Mouse (Mus musculus) ovary, adult 18-20 months (tissue): ENCODE data around the gene Taf4.

Experiments used
- DNase-seq: peaks from one replicate; pipeline ENCODE4 v3.0.0; 2022; ENCODE audit warnings: low spot score, mixed read lengths

Taf4 gene

DNA sequence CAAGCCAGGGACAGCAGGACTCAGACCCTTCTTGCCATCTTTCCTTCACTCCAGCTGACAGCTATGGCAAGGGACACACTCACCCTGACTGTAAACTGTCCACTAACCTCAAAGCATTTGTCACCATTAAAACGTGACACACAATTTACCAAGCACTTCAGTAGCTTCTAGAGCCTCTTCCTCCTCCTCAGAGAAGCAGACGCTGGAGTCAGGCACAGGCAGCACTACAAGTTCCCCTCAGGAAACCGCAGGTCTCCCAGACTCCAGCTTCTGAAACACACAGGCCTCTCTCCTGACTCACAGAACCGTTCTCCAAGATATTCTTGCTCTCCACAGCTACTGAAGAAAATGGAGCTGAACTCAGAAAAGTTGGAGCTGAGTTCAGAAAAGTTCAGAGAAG is 39.4 kb downstream of the Taf4 start:
- DNase-seq, result no peak

- DNase-seq, result no peak
Observed at GRCm38 (mm10) chr2:179934165-179934564, 42.3 kb downstream of the Taf4 start.

DNA sequence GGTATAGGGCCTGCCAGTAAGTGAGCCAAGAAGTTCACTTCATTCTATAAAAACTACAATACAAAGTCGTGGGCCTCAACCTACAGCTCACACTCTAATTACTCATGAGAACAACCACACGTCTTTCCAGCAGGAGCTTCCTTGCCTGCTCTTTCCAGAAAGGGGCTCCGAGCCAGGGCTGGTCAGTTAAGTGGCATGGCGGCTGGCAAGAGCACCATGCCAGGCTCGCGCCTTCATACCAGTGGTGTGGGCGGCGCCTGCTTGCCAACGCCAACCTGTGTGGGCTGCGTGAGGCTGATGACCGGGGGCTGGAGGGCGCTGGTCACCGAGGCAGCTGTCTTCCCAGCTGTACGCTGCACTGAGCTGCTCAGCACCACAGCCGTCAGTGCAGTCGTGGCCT is 44.7 kb downstream of the Taf4 start:
- no peak for DNase-seq

DNA sequence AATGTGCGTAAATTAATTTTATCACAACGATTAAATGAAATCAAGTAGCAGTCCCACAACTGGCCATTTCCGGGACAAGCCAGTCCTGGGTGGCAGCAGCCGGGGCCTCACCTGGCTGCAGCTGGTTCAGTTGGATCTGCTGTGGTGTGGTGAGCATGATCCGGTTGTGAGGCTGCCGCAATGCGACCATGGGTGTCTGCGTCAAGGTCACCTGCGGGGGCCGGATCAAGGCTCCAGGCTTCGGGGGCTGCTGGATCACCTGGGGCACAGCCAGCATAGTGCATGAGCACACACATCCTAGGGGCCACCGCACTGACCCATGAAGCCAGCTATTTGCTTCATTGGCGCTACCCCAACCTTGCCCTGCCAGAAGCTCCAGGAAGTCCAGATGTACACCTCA is 47.3 kb downstream of the Taf4 start:
- DNase-seq, result no peak

- no peak for DNase-seq
Observed at GRCm38 (mm10) chr2:179924038-179924437, 52.4 kb downstream of the Taf4 start.

- DNase-seq, result no peak
Observed at GRCm38 (mm10) chr2:179921021-179921653, 55.3 kb downstream of the Taf4 start.

- no peak for DNase-seq
Observed at GRCm38 (mm10) chr2:179920042-179920441, 56.4 kb downstream of the Taf4 start.

GRCm38 (mm10) chr2:179916877-179917673 is 59.4 kb downstream of the Taf4 start:
- DNase-seq, result peak; percentile 19

DNA sequence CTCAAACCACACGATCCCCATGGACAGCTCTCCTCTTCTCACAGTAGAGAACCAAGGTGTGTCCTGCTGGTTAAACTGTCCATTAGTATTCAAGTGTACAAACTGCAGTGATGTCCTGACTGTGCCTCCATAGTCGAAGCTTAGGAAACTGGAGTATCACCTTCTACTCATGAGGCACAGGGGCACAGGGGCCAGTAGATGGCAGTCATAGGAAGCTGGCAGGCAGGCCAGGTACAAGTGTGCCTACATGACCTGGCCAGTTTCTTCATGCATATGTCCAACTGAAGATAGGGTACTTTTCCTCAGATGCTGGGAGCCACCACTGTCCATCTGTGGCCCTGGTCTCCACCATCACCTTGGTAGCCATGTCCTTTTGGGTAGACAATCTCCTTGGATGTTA is 62.2 kb downstream of the Taf4 start:
- no peak for DNase-seq

- no peak for DNase-seq
Observed at GRCm38 (mm10) chr2:179913349-179913748, 63.1 kb downstream of the Taf4 start.

DNA sequence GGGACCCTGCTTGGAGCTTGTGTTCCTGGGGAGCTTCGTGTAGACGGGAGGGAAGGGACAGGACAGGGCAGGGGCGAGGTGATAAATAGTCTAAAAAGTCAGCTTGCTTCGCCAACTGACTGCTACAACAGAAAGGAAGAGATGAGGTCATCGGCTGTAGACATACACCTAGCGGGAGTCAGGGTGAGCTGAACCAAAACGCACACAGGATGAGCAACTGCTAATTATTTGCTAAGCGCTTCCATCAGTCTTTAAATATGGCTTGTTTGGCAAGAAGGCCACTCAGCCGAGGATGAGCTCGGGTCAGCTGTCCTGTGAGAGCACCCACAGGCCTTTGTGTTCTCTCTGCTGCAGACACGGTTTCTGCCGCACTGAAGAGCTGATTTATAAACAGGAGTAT is 63.5 kb downstream of the Taf4 start:
- no peak for DNase-seq

DNA sequence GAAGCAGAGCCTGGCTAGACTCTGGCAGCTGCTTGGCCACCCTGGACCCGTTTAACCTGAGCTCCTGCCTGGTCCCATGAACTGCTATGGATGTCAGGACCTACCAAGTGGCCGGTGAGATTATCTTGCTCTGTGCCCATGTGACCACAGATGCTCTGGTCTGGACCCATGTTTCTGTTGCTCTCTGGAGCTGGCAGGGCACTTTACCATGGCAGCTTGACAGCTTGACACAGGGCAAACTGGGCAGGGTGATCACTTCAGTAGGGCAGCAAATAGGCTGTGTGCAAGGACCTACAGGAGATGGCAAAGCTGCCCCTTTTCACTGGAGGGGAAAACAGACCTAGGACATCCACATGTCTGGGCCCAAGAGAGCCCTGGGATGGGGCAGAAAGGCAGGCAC is 79.5 kb downstream of the Taf4 start:
- DNase-seq, result no peak

- DNase-seq, result no peak
Observed at GRCm38 (mm10) chr2:179891048-179891447, 85.4 kb downstream of the Taf4 start.

DNA sequence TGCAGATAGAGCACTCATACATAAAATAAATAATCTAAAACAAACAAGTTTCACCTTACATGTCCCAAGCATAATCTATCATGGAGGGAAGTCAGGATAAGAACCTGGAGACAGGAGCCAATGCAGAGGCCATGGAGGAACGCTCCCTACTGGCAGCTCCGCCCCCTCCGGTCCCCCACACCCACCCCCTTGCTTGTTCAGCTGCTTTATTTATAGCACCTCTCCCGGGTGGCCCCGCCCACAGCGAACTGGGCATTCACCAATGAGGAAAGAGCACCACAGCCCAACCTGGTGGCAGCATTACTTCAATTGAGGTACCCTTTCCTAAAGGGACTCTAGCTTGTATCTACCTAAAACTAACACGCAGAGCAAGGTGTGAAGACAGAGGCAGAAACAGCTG is 91.9 kb downstream of the Taf4 start:
- no peak for DNase-seq

DNA sequence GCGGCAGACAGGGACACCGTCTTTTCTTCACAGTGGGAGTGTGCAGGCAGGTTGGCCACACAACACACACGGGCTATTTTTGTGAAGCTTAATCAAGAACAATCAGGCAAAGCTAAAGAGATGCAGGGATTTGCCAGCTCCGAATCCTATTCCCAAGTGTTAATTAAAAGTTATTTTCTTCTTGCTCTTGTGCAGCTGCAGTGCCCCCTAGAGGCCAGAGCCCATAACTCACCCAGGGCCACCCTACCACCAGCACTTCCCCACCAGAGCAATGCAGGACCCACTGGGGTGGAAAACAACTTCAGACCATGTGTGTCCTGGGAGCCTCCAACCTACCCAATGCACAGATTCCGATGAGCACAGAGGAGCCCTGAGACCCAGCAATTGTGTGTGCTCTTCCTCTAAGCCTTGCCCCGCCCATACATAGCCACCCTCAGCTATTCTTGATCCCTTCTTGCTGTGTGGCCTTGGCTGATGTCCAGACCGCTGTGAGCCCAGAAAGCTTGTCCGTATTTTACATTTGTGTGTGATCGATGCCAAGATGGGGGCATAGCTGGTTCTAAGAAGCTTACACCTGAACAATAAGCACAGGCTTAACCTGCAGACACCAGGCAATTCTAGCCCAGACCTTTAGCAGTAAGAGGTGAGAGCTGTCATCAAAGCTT is 98.8 kb downstream of the Taf4 start:
- DNase-seq, result no peak

- DNase-seq, result no peak
Observed at GRCm38 (mm10) chr2:179875147-179875546, 101.3 kb downstream of the Taf4 start.

DNA sequence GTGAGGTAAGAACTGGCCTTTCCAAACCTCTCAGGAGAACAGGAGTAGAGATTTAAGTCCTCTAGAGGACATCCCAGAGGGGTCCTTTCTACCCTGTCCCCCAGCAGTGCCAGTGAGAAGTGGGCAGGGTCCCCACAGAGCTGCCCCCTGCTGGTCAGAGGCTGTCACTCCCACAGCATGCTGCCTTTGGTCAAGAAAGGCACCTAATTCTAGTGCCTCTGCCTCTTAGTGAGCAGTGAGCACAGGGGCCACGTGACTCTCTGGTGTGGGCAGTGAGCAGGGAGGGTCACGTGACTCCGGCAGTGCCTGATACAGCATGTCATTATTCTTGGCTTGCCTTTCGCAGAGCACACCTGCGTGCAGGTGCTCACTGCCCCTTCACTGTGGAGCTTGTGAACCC is 103.1 kb downstream of the Taf4 start:
- no peak for DNase-seq

- no peak for DNase-seq
Observed at GRCm38 (mm10) chr2:179872724-179873123, 103.7 kb downstream of the Taf4 start.

- DNase-seq, result no peak
Observed at GRCm38 (mm10) chr2:179869871-179870270, 106.6 kb downstream of the Taf4 start.

DNA sequence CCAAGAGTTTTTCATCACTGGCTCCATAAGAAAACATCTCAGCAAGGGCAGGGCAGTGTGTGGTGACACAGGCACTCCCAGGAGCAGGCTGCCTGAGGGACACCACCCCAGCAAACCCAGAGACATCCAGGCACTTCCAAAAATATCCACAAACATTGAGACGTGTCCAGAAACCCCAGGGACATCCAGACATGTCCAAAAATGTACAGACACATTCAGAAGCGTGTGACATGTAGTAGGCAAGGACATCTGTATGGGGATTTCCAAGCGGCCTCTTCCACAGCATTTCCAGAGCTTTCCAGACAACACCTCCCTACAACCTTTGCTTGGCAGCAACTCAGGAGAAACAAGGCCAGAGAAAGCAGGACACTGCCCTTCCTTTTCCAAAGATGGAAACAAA is 108.8 kb downstream of the Taf4 start:
- DNase-seq, result no peak

DNA sequence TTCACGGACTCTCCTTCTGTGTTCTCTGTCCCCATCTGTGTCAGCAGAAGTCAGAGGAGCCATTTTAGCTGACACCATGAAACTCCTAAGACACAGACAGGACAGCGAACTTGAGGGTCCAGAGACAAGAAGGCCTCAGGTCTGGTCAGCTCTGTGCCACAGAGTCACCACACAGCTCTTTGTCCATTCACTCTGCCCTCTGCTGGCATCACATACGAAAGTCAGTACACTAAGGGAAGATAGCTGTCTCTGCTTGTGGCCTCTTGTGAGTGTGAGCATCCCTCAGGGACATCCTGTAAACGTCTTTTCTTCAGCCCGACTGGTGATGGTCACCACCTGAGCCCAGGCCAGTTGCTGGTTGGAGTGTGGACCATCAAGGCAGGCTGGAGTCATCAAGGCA is 111.3 kb downstream of the Taf4 start:
- no peak for DNase-seq

DNA sequence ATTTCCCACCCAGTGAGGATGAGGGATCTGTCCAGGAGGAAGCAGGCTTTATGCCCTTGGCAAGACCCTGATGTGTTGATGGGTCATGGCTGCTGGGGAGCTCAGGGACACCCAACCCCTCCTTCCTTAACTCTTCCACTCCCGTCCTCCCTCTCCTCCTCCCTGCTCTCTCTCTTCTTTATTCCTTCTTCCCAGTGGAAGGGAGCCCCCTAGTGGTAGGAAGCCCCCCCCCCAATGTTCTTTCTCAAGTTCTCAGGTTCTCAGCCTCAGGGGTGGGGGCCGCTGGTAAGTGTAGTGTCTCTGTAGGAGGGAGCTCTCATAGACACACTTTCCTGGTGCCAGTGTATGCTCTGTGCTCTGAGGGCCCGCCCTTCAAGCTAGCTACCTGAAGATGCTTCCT is 113.2 kb downstream of the Taf4 start:
- no peak for DNase-seq

DNA sequence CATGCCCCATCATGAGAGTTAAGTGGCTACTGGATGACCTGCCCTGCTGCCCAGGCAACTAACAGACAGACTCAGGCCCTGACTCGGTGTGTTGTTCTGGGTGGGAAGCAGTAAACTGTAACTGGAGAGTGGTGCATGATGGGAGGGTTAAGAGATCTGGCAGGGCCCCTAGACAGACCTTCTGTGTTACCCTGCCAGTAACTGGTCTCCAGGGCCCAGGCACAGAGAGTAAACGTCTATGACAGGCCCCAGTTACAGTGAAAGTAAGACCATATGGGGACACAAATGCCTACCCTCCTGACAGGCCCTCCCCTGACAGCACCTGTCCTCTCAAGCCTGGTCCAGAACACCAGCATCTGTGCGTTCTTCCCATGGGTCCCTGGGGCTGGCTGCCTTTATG is 113.8 kb downstream of the Taf4 start:
- DNase-seq, result no peak
